Mouse (Mus musculus) CD4-positive, CD25-positive, alpha-beta regulatory T cell, adult 2 months (primary cell): ENCODE results near the gene Ptbp3.
"Not testable (repeated sequence)": the region's sequence is repeated elsewhere in the genome, so short reads cannot be mapped to it uniquely, and the experiment has no call there.

ENCODE experiments used
- DNase-seq: peaks from one replicate; pipeline ENCODE4 v3.0.0-alpha.2; 2012; ENCODE audit warnings: low read depth, low spot score

The Ptbp3 gene

DNA sequence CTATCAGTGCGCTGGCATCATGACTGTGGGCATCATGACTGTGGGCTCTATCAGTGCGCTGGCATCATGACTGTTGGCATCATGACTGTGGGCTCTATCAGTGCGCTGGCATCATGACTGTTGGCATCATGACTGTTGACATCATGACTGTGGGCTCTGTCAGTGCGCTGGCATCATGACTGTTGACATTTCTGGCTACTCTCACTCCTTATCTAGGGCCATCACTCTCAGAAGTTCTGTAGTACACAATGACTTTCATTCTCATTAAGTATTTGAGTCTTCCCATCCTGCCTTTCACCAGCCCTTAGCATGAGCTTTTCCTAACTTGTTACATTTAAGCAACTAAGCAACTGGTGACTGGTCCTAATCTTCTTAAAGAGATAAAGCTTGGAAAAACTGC is 8.2 kb upstream of the Ptbp3 start:
- not testable (repeated sequence) for DNase-seq

GRCm38 (mm10) chr4:59555177-59555576 is 6.0 kb upstream of the Ptbp3 start:
- no peak for DNase-seq

- DNase-seq, result no peak
Measured at GRCm38 (mm10) chr4:59553576-59553975, 4.4 kb upstream of the Ptbp3 start.

DNA sequence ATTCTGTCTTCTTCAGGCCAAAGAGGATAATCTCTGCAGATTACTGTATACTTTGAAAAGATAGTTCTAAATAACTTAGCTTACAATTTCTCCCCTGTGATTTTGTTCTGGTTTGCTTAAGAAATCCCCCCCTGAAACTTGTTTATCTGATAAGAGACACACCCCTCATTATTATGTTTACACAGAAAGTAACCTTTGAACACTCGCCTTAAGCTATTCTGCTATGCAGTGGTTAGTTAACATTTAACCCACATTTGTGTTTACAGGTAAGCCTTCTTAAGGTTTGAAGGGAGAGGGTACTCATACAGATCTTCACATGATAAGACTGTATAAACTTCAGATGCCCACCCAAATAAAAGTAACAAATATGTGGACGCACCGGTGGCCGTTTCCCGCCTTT is 3.7 kb upstream of the Ptbp3 start:
- no peak for DNase-seq

GRCm38 (mm10) chr4:59551901-59552300 is 2.7 kb upstream of the Ptbp3 start:
- no peak for DNase-seq

DNA sequence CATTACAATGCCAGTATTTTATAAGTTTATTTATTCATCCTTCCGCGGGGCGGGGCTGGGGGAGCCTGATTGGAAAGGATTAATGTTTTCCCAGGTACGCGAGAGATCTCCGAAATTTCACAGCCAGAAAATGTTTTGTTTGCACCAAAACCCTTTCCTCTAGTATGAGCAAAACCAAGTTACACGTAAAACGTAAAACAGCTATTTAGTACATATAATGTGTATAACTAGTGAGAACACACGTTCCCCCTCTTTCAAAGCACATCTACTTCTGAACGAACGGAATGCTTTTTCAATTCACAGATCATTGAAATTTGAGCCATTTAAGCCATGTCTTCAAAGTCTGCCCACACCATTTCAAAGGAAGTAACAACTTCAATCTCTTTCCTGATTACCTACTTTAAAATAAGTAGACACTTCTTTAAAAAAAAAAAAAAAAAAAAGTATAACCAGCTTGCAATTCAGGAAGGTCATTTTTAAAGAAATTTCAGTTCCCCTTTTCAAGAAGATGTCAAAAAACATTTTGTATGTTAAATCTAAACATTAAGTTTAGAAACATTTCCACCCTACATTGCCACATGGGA is 905 bp upstream of the Ptbp3 start:
- no peak for DNase-seq

DNA sequence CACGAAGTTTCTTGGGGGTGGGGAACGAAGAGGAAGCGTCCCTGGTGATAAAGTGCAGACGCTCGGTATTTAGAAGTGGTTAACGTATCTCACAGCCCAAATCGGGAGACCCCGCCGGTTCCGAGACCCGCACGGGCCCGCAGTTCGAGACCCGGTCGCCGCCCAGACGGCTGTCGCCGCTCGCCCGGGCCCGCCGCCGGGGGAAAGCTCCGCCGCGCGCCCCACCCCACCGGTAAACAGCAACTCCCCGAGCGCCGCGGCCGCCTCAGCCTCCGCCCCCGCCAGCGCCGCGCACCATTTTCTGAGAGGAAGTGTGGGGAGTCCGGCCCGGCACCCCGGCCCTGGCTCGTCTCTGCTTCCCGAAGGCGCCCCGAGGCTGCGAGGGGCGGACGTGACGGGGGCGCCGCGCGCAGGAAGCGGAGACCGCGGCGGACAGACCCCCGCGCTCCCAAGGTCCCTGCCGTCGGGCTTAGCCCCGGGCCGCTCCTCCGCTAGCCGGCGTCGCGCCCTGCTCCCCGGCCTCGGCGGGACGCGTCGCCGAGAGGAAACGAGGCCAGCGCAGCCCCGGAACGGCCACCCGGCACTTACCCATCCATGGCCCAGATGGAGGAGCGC is 497 bp downstream of the Ptbp3 start:
- peak; percentile 87 for DNase-seq

GRCm38 (mm10) chr4:59548011-59548559 is 1.1 kb downstream of the Ptbp3 start:
- DNase-seq, result peak; percentile 18

GRCm38 (mm10) chr4:59547136-59547889 is 1.9 kb downstream of the Ptbp3 start:
- DNase-seq, result peak; percentile 52

- peak; percentile 62 for DNase-seq
Measured at GRCm38 (mm10) chr4:59546285-59547071, 2.7 kb downstream of the Ptbp3 start.

GRCm38 (mm10) chr4:59544654-59545053 is 4.5 kb downstream of the Ptbp3 start:
- peak; percentile 14 for DNase-seq

GRCm38 (mm10) chr4:59543006-59543405 is 6.2 kb downstream of the Ptbp3 start:
- peak; percentile 33 for DNase-seq

DNA sequence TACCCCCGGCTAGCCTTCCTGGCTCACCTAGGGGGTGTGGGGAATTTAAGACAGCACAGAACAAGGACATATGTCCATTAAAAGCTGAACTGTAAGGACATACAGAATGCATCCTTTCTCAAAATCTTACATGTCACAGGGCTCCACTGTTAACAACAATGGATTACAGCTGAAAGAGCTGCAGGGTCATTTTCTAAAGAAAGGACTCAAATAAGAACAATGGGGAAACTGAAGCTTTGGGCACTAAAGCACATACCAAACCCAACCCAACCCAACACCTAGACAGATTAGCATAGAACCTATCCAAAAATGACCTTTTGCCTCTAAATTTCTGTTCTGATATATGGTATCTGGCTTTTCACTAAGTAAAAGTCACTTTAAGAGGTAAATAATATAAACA is 12.9 kb downstream of the Ptbp3 start:
- DNase-seq, result no peak

GRCm38 (mm10) chr4:59535624-59536023 is 13.5 kb downstream of the Ptbp3 start:
- no peak for DNase-seq

- DNase-seq, result no peak
Measured at GRCm38 (mm10) chr4:59533268-59533667, 15.9 kb downstream of the Ptbp3 start.

GRCm38 (mm10) chr4:59531172-59531571 is 18.0 kb downstream of the Ptbp3 start:
- peak; percentile 42 for DNase-seq

DNA sequence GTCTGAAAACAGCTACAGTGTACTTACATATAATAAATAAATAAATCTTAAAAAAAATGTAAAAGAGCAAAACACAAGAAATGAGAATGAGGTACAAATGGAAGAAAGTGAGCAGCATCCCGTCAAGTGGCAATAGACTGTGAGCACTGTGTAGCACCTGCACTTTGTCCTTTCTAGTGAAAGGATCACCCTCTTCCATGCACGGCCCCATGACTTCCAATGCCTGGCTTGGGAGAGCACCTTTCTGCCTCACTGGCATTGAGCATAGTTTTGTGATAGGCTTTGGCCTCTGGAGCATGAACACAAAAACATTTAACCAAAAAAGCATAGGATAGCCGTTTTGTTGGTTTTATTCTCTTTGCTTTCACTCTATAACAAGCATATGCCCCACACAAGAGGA is 21.7 kb downstream of the Ptbp3 start:
- DNase-seq, result no peak

- DNase-seq, result no peak
Measured at GRCm38 (mm10) chr4:59526728-59527127, 22.4 kb downstream of the Ptbp3 start.

GRCm38 (mm10) chr4:59524875-59525274 is 24.3 kb downstream of the Ptbp3 start:
- no peak for DNase-seq

DNA sequence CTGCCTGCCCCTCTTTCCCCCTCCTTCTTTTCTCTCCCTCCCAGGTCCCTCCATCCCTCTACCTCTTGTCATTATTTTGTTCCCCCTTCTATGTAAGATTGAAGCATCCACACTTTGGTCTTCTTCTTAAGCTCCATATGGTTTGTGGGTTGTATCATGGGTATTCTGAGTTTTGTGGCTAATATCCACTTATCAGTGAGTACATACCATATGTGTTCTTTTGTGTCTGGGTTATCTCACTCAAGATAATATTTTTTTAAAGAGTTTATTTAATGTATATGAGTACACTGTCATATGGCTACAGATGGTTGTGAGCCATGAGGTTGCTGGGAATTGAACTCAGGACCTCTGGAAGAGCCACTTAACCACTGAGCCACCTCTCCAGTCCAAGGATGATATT is 38.8 kb downstream of the Ptbp3 start:
- no peak for DNase-seq

DNA sequence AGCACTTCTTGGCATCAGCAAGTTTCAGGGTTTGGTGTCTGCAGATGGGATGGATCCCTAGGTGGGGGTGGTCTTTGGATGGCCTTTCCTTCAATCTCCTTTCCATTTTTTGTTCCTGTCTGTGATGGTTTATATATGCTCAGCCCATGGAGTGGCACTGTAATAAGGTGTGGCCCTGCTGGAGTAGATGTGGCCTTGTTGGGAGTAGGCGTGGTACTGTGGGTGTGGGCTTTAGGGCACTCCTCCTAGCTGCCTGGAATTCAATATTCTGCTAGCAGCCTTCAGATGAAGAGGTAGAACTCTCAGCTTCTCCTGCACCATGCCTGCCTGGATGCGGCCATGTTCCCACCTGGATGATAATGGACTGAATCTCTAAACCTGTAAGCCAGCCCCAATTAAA is 39.6 kb downstream of the Ptbp3 start:
- DNase-seq, result no peak

DNA sequence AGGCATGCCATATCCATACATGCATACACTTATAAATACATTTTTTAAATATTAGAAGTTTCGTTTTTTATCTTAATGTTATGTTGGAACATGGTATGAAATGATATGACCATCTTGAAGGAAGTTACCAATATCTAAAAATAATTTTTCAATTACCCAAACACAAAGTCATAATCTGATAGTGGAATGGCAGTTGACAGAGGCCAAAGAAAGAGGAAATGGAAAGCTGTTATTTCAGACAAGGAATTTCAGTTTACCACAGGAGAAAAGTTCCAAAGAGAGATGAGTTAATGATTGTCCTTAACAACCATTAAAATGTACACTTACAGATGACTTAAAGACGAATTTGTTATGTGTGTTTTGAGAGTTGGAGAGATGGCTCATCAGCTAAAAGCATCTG is 41.4 kb downstream of the Ptbp3 start:
- DNase-seq, result no peak
